In the genomic region with DNA sequence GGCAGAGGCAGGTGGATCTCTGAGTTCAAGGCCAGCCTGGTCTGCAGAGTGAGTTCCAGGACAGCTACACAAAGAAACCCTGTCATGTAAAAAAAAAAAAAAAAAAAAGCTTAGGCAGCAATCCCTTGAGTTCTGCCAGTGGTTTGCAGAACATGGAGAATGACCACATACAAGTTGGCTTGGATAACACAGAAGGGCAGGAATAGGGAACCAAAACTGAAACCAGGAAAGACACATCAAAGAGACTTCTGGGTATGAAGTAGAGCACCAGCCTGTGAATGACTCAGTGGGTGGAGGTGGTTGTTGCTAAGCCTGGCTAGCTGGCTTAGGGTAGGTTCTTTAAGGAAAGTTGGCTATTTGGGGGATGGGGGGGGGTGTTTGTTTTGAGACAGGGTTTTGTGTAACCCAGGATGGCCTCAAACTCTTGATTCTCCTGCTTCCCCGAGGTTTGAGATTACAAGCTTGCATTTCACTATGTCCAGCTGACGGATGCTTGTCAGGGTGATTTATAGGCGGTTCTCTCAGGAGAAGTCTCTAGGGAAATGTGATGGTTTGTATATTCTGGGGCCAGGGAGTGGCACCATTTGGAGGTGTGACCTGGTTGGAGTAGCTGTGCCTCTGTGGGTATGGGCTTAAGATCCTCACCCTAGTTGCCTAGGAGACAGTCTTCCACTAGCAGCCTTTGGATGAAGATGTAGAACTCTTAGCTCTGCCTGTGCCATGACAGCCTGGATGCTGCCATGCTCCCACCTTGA, we compare ENCODE assay signal across 22 mouse cellular contexts. TPM values are rescaled to one million over a fixed set of nuclear protein-coding genes. Genes with fewer than 3 reads are reported as not detected.
DNase-seq lines count a peak whose midpoint lies in the region; ATAC-seq and TF ChIP-seq lines count a peak whose summit lies in the region.
"Had no signal": no experiment of that assay in that cellular context is flagged by ENCODE, and none has a peak within 500 bp of the region (broad histone marks: within the 10 kb centered on the region; RNA-seq: fewer than 3 reads in every experiment).

No protein-coding gene starts in this region.

- ATAC-seq in lung, postnatal 0 days = peak; percentile 32; the same call in 1 of the 2 replicates
- peak; percentile 100 for ATAC-seq in granulocyte monocyte progenitor cell, adult 5-6 weeks (replicated peaks; ENCODE audit: poor library complexity, severe bottlenecking)
- ATAC-seq: forebrain, embryonic 16.5 days; hindbrain, embryonic 16.5 days had no signal

- no peak for TF ChIP-seq EP300 in lung, postnatal 0 days (IDR thresholded peaks at IDR 0.05)

- peak; percentile 49 for DNase-seq in lung, postnatal 0 days (ENCODE audit: low spot score)
- DNase-seq in lung, postnatal 4 days = no peak
- DNase-seq in MEL-GATA-1-ER (ENCODE audit: extremely low read depth, low read depth) = peak; percentile 6
- DNase-seq in skeletal muscle tissue, adult 2 months (ENCODE audit: low read depth, low spot score) = peak; percentile 39
- no peak for DNase-seq in gastrocnemius, postnatal 36 days
- no peak for DNase-seq in left cerebral cortex, postnatal 36 days (ENCODE audit: low spot score in 2 of 2)
- DNase-seq in embryo, embryonic 9.5 days (ENCODE audit: extremely low spot score) = no peak
- DNase-seq: adrenal gland, postnatal 36 days; cerebellum, adult 11-12 months; gastrocnemius, postnatal 25 days; right cerebral cortex, postnatal 4 days; thymus, postnatal 36 days had no signal

- no peaks in the 10 kb centered on the region for H3K27me3 ChIP-seq in lung, postnatal 0 days (replicated peaks; ENCODE audit: insufficient read depth, low read length)
- H3K27me3 ChIP-seq: kidney, embryonic 15.5 days had no signal

- H3K4me2 ChIP-seq in lung, postnatal 0 days (replicated peaks; ENCODE audit: low read depth, low read length) = no peak overlapping the region
- H3K4me2 ChIP-seq: kidney, embryonic 15.5 days had no signal

- H3K27ac ChIP-seq in lung, postnatal 0 days (ENCODE audit: low read length) = no peak overlapping the region
- H3K27ac ChIP-seq: kidney, embryonic 15.5 days; liver, embryonic 14.5 days had no signal

- H3K4me3 ChIP-seq in lung, postnatal 0 days (ENCODE audit: low read depth, low read length) = no peak overlapping the region
- H3K4me3 ChIP-seq: kidney, embryonic 15.5 days had no signal

- no peaks in the 10 kb centered on the region for H3K36me3 ChIP-seq in lung, postnatal 0 days (ENCODE audit: insufficient read depth, low read length)

- H3K9me3 ChIP-seq in lung, postnatal 0 days (ENCODE audit: low read length) = no peaks in the 10 kb centered on the region
- H3K9me3 ChIP-seq: kidney, embryonic 15.5 days had no signal

- intact Hi-C loops in gastrocnemius, postnatal 36 days (cut with DNase I) = no loop called here
- intact Hi-C loops in left cerebral cortex, postnatal 36 days (cut with DNase I) = no loop called here

- no peak for TF ChIP-seq CTCF in lung, postnatal 0 days (IDR thresholded peaks at IDR 0.05)

- no peak overlapping the region for H3K9ac ChIP-seq in lung, postnatal 0 days (replicated peaks; ENCODE audit: low read depth)
- H3K9ac ChIP-seq: kidney, embryonic 15.5 days; liver, embryonic 14.5 days had no signal

- WGBS in lung, postnatal 0 days = 52% methylated on average over 3 of the region's 3 CpGs

- no peaks in the 10 kb centered on the region for H3K4me1 ChIP-seq in lung, postnatal 0 days (ENCODE audit: insufficient read depth, low read depth, low read length)
- H3K4me1 ChIP-seq: kidney, embryonic 15.5 days had no signal

RNA-seq across cellular contexts. Expression of a gene that starts 21.3 kb away (rescaled TPM):
- polyA plus RNA-seq in lung, postnatal 0 days (2015; fragmentation: Nextera tagmentation; extraction: Ambion mirVana) = 0.33 and 0.82 TPM in 2 replicates
- total RNA-seq in granulocyte monocyte progenitor cell, adult 5-6 weeks (2014; fragmentation: Nextera tagmentation) = not detected in 2 replicates
- not detected in 2 replicates for total RNA-seq in granulocyte monocyte progenitor cell, adult 5-6 weeks (2017)
- not detected for total RNA-seq in gastrocnemius, postnatal 36 days (2021)
- total RNA-seq in left cerebral cortex, postnatal 36 days (2021) = not detected
- total RNA-seq: adrenal gland, postnatal 36 days; gastrocnemius, postnatal 25 days; heart, postnatal 10 days; layer of hippocampus, postnatal 10 days; left cerebral cortex, postnatal 25 days had no signal
- polyA plus RNA-seq: cortical plate, adult 2 months; forebrain, embryonic 16.5 days; hindbrain, embryonic 16.5 days; liver, embryonic 14.5 days; stomach, embryonic 14.5 days had no signal

RNA-seq across cellular contexts. Expression of a gene that starts 28.5 kb away (rescaled TPM):
- polyA plus RNA-seq in lung, postnatal 0 days (2015; fragmentation: Nextera tagmentation; extraction: Ambion mirVana) = 71.7 and 76.3 TPM in 2 replicates
- total RNA-seq in granulocyte monocyte progenitor cell, adult 5-6 weeks (2014; fragmentation: Nextera tagmentation) = 44.1 and 53.5 TPM in 2 replicates
- total RNA-seq in granulocyte monocyte progenitor cell, adult 5-6 weeks (2017) = 32.0 and 38.8 TPM in 2 replicates
- total RNA-seq in gastrocnemius, postnatal 36 days (2021) = 1 to 10 TPM; 7.6 to 8.3 TPM
- total RNA-seq in left cerebral cortex, postnatal 36 days (2021) = 10 to 100 TPM; 41.7 to 45.8 TPM

RNA-seq across cellular contexts. Expression of a gene that starts 32.2 kb away (rescaled TPM):
- 44.6 and 51.3 TPM in 2 replicates for polyA plus RNA-seq in lung, postnatal 0 days (2015; fragmentation: Nextera tagmentation; extraction: Ambion mirVana)
- total RNA-seq in granulocyte monocyte progenitor cell, adult 5-6 weeks (2014; fragmentation: Nextera tagmentation) = 7.8 and 18.0 TPM in 2 replicates
- 7.9 and 14.2 TPM in 2 replicates for total RNA-seq in granulocyte monocyte progenitor cell, adult 5-6 weeks (2017)
- total RNA-seq in gastrocnemius, postnatal 36 days (2021) = 10 to 100 TPM; 10.4 to 10.6 TPM
- 10 to 100 TPM; 15.6 to 16.5 TPM for total RNA-seq in left cerebral cortex, postnatal 36 days (2021)

RNA-seq across cellular contexts. Expression of a gene that starts 32.3 kb away (rescaled TPM):
- polyA plus RNA-seq in lung, postnatal 0 days (2015; fragmentation: Nextera tagmentation; extraction: Ambion mirVana) = 37.8 and 41.3 TPM in 2 replicates
- 20.4 and 21.8 TPM in 2 replicates for total RNA-seq in granulocyte monocyte progenitor cell, adult 5-6 weeks (2014; fragmentation: Nextera tagmentation)
- 2.5 and 4.7 TPM in 2 replicates for total RNA-seq in granulocyte monocyte progenitor cell, adult 5-6 weeks (2017)
- 1 to 10 TPM; 7.0 to 7.8 TPM for total RNA-seq in gastrocnemius, postnatal 36 days (2021)
- total RNA-seq in left cerebral cortex, postnatal 36 days (2021) = 10 to 100 TPM; 28.0 to 35.0 TPM

Comparison
In these comparisons a context has a peak if more than half of its experiments do, and no peak if none do; other contexts are left out.
1. DNase-seq: peak in lung, postnatal 0 days (single experiment), MEL-GATA-1-ER (single experiment) and skeletal muscle tissue, adult 2 months (single experiment); none in lung, postnatal 4 days (0 of 2), gastrocnemius, postnatal 36 days (0 of 2), left cerebral cortex, postnatal 36 days (0 of 2) and embryo, embryonic 9.5 days (single experiment).